Mouse (Mus musculus) cerebellum, adult 2 months (tissue): ENCODE measurements around the gene Ccdc92.

Experiments
- CTCF ChIP-seq: fragments of 200-500 bp; IDR thresholded peaks from 2 replicates; pipeline ENCODE4 v1.5.1; 2011; ENCODE audit warnings: low read depth, mild to moderate bottlenecking, control low read depth, low read length, moderate library complexity, borderline replicate concordance; ENCODE audit not compliant: insufficient read depth
- POLR2A ChIP-seq: fragments of 200-500 bp; IDR thresholded peaks from 2 replicates; pipeline ENCODE4 v1.6.1; 2011; ENCODE audit warnings: low read length, control low read depth, borderline replicate concordance; ENCODE audit not compliant: insufficient read depth

- TF ChIP-seq POLR2A: no peak
- no peak for TF ChIP-seq CTCF
These were observed 39.5 kb upstream of the Ccdc92 start for GRCm38 (mm10) chr5:124901675-124902074.
